Mouse (Mus musculus) G1E-ER4 (cell line): ENCODE results near the gene Abr. TPM values are rescaled to one million over a fixed set of nuclear protein-coding genes. Genes with fewer than 3 reads are reported as not detected.

Source experiments
- GATA1 ChIP-seq: IDR thresholded peaks from one replicate; pipeline ENCODE4 v1.8.0; 2012; ENCODE audit warnings: low read length, inconsistent platforms
- polyA plus RNA-seq: library from polyadenylated mRNA; stranded (reverse); fragments of >175 nt; gene quantifications from 2 replicates; pipeline ENCODE4 v1.2.3, GENCODE M21; 2012

The Abr gene
- polyA plus RNA-seq, 1 experiment, result 0.01 TPM

DNA sequence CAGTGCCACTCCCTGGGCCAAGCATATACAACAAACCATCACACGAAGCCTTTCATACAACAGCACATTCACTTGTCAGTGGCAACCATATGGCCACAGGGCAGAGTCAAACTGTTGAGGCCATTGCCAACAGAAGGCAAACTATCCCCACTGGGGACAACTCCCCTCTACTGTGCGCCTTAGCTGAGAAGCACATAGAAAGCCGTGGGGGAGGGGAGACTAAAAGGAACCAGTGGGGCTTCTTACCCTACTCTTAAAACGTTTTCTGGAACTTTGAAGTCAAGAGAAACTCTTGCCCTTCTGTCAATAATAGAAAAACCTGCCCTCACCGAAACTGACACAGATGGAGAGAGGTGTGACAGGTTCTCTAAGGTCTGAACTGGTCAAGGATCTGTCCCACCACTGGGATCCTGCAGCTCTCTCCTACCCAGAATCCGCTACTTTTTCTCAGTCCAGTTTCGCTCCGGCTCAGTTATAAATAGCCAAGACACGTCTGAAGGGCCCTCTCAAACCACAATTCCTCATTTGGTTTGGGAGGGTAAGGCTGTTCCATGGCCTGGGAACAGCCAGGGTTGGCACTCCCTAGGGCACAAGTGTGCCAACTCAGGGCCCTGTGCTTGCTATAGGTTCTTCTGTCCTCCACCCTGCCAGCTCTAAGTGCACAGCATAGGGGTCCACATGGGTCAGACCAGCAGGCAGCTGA, 124.9 kb downstream of the Abr start:
- TF ChIP-seq GATA1, result no peak

DNA sequence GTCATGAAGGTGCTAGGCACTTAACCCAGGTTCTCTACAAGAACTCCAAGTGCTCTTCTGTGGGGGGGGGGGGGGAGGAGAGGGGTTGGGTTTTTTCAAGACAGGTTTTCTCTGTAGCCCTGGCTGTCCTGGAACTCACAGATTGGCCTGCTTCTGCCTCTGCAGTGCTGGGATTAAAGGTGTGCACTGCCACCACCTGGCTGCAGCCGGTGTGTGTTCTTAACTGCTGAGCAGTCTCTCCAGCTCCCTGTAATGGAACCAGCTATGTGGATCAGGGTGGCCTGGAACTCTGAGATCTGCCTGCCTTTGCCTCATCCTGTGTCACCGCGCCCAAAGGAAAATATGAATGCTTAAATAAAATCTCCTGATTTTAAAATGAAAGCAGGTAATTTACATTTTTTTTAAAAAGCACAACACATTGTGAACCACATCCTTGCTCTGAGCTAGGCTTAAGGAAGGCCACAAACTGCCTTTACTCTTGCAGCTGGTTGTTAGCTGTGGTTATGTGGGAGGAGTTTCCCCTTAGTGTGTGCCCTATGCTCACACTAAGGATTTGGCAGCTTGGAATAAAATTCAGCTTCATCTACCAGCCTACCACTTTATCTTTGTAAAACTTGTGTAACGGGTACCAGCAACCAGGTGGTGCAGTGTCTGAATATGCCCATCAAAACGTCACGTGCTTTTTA, 125.9 kb downstream of the Abr start:
- TF ChIP-seq GATA1, result no peak

- TF ChIP-seq GATA1, result no peak
Measured at GRCm38 (mm10) chr11:76495127-76496028, 126.7 kb downstream of the Abr start.

DNA sequence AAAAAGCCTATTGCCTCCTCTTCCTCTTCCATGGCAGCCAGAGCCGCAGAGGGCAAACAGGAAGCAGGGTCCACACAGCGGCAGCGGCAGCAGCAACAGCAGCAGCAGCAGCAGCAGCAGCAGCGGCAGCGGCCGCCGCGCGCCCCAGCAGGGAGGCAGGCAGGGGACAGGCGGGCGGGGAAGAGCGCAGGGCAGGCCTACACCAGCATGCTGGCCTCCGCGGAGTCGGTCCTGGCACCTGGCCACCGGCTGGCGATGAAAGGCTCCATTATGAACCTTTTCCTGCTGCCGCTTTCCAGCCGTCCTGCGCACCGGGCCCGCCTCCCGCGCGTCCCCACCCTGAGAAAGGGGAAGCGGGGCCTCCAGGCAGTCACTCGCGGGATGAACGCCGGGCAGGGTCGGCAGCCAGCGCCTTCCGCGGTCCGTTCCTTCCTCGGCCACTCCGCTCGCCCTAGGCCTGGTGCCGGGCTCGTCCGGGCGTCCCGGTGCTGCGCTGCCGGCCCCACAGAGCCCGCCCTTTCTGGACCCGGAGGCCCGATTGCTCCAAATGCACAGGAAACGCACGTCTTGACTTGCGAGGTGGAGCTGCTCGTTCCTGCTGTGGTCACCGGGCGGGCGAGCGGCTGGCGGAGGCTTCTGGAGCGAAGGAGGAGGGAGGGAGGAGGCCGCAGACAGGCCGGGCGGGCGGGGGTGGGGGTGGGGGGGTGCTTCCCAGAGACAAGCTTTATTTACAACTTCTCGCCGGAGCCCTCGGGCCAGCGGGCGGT, 127.6 kb downstream of the Abr start:
- TF ChIP-seq GATA1, result no peak

DNA sequence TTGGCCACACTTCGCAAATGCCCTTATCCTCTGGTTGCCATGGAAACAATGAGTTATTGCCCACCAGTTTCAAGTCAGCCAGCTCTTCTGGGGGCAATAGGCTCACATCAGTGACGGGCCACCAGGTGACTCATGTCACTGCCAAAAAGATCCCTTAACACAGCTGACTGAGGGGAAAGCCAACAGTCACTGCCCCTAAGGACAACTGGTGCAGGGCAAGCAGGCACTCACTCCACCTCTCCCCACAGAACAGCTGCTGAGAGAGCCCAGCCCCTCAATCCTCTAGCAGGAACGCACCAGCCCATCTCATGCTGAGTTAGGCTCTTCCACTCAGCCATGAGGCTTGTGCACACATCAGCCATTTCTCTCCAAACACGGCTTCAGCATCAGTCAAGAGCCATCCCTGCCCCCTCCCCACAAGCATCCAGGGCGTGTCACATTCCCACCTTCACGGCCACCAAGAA, 128.3 kb downstream of the Abr start:
- no peak for TF ChIP-seq GATA1

DNA sequence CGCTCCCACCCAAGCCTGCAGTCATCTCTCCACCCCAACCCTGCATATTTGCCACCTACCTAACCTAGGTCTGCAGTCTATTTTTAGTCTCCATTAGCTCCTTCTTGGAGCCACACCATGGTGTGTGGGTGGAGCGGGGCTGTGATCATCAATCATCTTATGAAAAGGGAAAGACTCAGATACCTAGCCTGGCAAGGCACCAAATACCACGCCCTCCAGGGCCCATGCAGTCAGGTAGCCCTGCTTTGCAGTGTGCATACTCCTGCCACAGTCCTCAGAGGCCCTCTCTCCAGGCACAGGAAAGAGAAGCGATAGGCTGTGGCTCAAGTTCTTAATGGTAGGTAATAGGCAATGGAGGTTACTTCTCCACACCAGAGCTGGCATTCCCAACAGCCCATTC, 128.9 kb downstream of the Abr start:
- no peak for TF ChIP-seq GATA1

DNA sequence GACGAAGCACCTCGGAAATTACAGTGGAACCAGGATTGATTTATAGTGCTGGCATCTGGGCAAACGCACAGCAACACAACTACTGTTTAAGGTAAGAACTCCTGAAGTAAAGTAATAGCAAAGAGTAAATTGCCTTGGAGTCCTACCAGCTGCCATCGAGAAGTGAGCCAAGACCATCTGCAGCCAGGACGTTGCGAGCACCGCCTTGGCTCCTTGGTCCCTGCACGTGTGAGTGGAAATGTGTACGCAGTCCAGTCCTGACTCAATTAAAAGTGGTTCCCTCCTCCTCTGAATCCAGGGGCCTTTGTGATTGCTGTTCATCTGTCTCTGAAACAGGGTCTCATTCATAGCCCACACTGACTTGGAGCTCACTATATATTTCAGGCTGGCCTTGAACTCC, 130.3 kb downstream of the Abr start:
- no peak for TF ChIP-seq GATA1

DNA sequence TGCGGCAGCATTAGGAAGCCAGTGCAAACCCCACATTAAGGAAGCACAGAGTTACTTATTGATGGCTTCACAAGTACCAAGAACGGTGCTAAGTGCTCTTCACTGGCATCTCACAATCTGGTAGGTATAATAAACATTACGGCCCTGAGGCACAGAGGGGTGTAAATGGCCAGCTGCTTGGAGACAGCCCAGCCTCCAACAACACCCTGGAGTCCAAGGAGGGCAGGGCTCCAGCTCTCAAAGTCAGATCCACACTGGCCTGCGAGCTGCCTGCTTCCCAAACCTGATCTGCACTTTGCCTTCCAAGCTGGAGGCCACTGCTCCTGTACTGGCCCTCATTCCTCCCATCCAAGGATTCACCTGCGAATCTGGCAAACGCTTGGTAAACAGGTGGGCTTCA, 132.7 kb downstream of the Abr start:
- TF ChIP-seq GATA1, result no peak

GRCm38 (mm10) chr11:76487024-76487423, 135.1 kb downstream of the Abr start:
- no peak for TF ChIP-seq GATA1

DNA sequence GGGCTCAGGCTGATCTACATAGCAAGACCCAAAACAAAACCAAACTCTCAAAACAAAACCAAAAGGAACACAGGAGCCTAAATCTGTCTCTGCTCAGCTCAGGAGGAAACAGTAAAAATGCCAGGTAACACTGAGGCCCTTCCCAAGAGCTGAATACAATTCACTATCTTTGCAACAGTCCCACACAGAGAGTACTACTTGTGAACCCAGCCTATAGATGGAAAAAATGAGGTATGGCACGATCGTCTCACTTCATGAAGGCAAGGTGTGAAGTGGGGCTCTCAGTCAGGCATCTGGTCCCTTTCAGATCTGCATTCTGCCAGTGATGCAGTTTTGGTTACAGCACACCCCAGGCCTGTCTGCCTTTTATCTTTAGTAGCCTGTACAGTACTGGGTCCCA, 138.1 kb downstream of the Abr start:
- no peak for TF ChIP-seq GATA1

GRCm38 (mm10) chr11:76483171-76483727, 138.9 kb downstream of the Abr start:
- no peak for TF ChIP-seq GATA1

GRCm38 (mm10) chr11:76482697-76483096, 139.4 kb downstream of the Abr start:
- TF ChIP-seq GATA1, result no peak

DNA sequence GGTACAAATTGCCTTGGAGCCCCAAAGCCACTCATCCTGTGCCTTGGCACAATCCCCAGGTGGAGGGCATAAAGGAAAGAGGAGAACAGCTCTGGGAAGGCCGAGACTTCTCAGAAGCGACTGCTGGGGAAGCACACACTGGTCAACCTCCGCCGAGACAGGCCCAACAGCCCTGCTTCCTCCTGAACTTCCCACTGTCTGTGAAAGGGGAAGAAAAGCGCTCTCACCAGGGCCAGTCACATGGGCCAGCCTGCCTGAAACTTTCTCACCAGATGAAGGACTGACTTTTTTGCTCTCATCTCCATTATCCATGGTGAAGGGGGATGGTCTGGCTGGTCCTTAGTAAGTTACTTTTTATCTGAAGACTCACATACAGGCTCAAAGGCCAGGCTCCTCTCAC, 139.9 kb downstream of the Abr start:
- TF ChIP-seq GATA1, result no peak

DNA sequence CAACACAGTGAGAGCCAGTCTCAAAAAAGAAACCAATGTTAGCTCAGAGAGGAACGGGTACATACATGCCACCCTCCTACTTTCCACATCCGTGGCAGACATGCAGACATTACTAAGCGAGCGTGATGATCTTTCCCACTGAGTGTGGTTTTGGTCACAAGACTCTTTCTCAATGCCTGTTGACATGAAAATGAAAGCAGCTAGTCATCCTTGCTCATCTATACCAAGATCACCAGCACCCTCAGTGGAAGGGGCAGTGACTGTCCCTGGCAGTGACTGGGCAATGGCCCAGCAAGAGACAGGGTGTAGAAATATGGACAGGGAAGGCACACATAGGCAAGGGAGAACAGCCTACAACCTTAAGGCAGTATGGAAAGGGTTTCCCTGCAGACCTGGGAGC, 142.4 kb downstream of the Abr start:
- TF ChIP-seq GATA1, result no peak

DNA sequence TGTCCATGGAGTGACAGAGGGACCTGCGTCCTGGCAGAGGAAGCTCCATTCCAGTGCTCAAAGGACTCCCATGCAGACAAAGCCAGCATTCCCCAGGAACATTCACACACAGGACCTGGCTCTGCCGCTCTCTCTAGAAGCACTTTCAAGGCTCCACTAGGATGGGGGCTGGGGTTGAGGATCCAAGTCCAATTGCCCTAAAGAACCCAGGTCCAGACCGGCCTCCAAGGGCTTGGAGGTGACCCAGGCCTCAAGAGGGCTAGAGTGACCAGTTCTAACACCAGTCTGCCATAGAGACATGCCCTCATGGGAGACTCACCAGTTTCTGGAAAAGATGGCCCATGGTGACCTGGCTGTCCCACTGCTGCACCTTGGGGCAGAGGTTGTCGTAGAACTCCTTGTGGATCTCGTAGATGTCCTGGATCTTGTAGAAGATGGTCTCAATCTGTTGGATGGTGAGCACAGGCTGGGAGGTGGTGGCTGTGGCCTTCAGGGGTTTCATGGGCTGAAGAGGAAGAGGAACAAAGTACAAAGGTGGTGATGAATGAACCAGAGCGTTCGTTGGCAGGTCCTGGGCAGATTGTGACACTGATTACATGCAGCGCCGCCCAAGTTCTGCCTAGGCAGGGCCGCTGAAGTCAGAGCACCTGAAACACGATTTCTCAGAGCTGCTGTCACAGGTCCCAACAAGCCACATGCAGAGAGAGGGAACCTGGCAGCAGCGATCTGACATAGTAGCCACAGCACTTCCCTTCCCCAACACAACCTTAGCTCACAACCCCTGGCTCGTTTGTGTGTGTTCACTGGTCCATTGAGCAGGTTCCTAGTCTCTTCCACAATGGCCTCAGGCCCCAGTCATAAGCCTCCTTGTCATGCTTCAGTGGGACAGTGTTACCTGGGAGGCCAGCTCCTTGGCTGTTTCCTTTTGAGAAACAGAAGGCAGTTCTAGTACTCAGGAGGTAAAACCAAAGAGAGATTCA, 143.1 kb downstream of the Abr start:
- TF ChIP-seq GATA1, result no peak
